Mouse (Mus musculus) layer of hippocampus, adult 18-20 months (tissue): ENCODE measurements around the gene Prrc2c. TPM values are rescaled to one million over a fixed set of nuclear protein-coding genes. Genes with fewer than 3 reads are reported as not detected.

Experiments used
- microRNA-seq, 2 experiments: library from miRNA; unstranded; fragments of <30 nt; microRNA quantifications; one replicate each; pipeline ENCODE4 v1.2.0; 2021
- total RNA-seq, 2 experiments: library from RNA; stranded (reverse); gene quantifications; 2 replicates each; pipeline ENCODE4 v1.2.3; 2021

Gene Prrc2c
- total RNA-seq, 2 experiments from 2014 or later = 184 to 186 TPM

Small RNA genes lying within 50 kb of the gene (microRNA-seq; reads per million reads assigned to microRNA genes)
- gene Gm27616 = 0.20 to 0.74 reads per million in 2 experiments

Other genes with a start within 250 kb of the Prrc2c start
- gene Mettl13, start 192.0 kb downstream of the Prrc2c start, total RNA-seq = 10 to 100 TPM; 11.4 to 13.0 TPM
- gene Vamp4, start 170.0 kb downstream of the Prrc2c start, total RNA-seq = 100 to 1,000 TPM; 103 to 109 TPM
- 1 to 10 TPM; 2.6 to 4.0 TPM for gene Myoc, start 101.4 kb downstream of the Prrc2c start, total RNA-seq
- gene Myocos, start 82.3 kb downstream of the Prrc2c start, total RNA-seq = not detected
- gene Fmo4, start 73.4 kb upstream of the Prrc2c start, total RNA-seq = not detected
- gene Fmo1, start 126.1 kb upstream of the Prrc2c start, total RNA-seq = 1 to 10 TPM; 7.3 to 8.6 TPM
- gene Fmo2, start 158.2 kb upstream of the Prrc2c start, total RNA-seq = 1 to 10 TPM; 3.2 to 5.5 TPM
- gene Fmo6, start 197.0 kb upstream of the Prrc2c start, total RNA-seq = not detected
- gene Fmo3, start 244.0 kb upstream of the Prrc2c start, total RNA-seq = not detected